Mouse (Mus musculus) macrophage (primary cell): ENCODE measurements around the gene Ccl20. TPM values are rescaled to one million over a fixed set of nuclear protein-coding genes. Genes with fewer than 3 reads are reported as not detected.

Source experiments
- H3K27ac ChIP-seq: fragments of 350-480 bp; formaldehyde crosslinking; 2 replicates; pipeline ENCODE4 v1.9.0; 2021
- H3K36me3 ChIP-seq: fragments of 350-480 bp; formaldehyde crosslinking; 2 replicates; pipeline ENCODE4 v1.9.0; 2021; ENCODE audit errors: inconsistent target
- H3K4me3 ChIP-seq: fragments of 350-480 bp; formaldehyde crosslinking; 2 replicates; pipeline ENCODE4 v1.9.0; 2021; ENCODE audit errors: inconsistent target
- H3K79me2 ChIP-seq: fragments of 350-480 bp; formaldehyde crosslinking; 2 replicates; pipeline ENCODE4 v1.9.0; 2021; ENCODE audit errors: inconsistent target
- WGBS: methylation state at CpG from one replicate; pipeline ENCODE4 v1.1.7; 2026; ENCODE audit warnings: inconsistent platforms; ENCODE audit not compliant: missing documents; 5-methylcytosine and 5-hydroxymethylcytosine counted together
- polyA plus RNA-seq: library from polyadenylated mRNA; stranded (reverse); fragments of 250-400 nt; gene quantifications from 3 replicates; pipeline ENCODE4 v1.2.4, GENCODE M21; 2018; ENCODE audit warnings: inconsistent platforms
- total RNA-seq, 78 experiments: library from RNA; depleted of rRNA; stranded (reverse); fragments of 250-400 nt; gene quantifications; 1 replicate in 9 of 78; 2 replicates in 24 of 78; 3 replicates in 43 of 78; 4 replicates in 2 of 78; pipeline ENCODE4 v1.2.4; 2018; ENCODE audit warnings: inconsistent platforms in 56 of 78

Gene Ccl20
- not detected for total RNA-seq (2018; cell fraction: chromatin; rRNA removed)
- under 1 TPM in 2 of 26 experiments, not detected in 24; 0.25 to 0.28 TPM for total RNA-seq (2018; cell fraction: cytosol; rRNA removed)
- total RNA-seq (2018; cell fraction: nucleus; rRNA removed): not detected
- polyA plus RNA-seq: not detected in 3 replicates

- Histone ChIP-seq H3K27ac (no peak within 1 kb of the TSS), H3K4me3 (no peak within 1 kb of the TSS), H3K79me2 (no peaks in the 10 kb centered on the region), H3K36me3 (no peaks in the 10 kb centered on the region)
- 54% methylated on average over 7 of the region's 8 CpGs for WGBS
Observed at GRCm38 (mm10) chr1:83116447-83117137, at the start of gene Ccl20. TSS of gene Ccl20 (plus strand) at chr1:83116766.

DNA sequence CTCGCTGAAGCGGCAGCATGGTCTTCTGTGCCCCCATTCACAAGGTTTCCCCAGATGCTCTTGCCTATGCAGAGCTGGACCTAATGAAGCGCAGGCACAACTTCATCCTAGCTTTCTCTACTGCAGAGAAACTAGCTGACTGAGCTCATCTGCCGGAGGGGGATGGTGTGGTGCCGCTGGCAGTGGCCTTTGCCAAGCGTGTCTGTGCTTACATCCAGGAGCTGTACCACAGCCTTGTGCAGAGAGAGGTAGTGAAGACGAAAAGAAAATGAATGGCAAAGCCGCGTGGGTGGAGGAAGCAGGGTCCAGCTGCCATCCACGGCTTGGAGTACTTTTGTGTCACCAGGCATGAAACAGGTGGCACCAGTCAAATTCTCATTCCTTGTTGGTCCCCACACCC lies 49.4 kb upstream of the Ccl20 start:
- 81% methylated on average over 10 of the region's 10 CpGs for WGBS
- Histone ChIP-seq H3K27ac (no peak overlapping the region), H3K79me2 (no peaks in the 10 kb centered on the region), H3K36me3 (no peaks in the 10 kb centered on the region), H3K4me3 (no peak overlapping the region)

- no peaks in the 10 kb centered on the region for H3K79me2 ChIP-seq
- H3K36me3 ChIP-seq: no peaks in the 10 kb centered on the region
- no peak overlapping the region for H3K27ac ChIP-seq
- no peak overlapping the region for H3K4me3 ChIP-seq
- 35% methylated on average over 15 of the region's 15 CpGs for WGBS
Observed at GRCm38 (mm10) chr1:83075526-83076189, 40.9 kb upstream of the Ccl20 start.

GRCm38 (mm10) chr1:83076190-83076917 lies 40.2 kb upstream of the Ccl20 start:
- Histone ChIP-seq H3K79me2 (no peaks in the 10 kb centered on the region), H3K27ac (no peak overlapping the region), H3K36me3 (no peaks in the 10 kb centered on the region), H3K4me3 (no peak overlapping the region)
- 43% methylated on average over 11 of the region's 11 CpGs for WGBS

DNA sequence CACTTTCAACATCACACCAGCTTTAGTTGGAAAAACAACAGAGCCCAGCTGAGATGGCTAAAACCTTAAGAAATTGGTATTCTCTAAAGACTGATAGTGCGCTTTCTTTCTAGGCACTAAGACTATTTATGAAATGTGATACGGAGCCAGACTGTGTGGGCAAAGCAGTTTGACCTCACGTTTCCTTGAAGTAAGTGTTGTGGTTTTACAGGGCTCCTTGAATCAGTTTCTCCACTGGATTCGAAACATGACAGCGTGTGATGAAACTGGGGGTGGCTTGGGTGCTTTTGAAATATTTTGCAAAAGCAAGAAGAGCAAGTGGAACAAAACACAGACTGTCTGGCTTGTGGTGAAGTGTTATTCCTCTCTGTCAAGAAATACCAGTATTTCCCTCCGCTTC lies 39.5 kb upstream of the Ccl20 start:
- Histone ChIP-seq H3K36me3 (no peaks in the 10 kb centered on the region), H3K27ac (no peak overlapping the region), H3K4me3 (no peak overlapping the region), H3K79me2 (no peaks in the 10 kb centered on the region)
- 25% methylated on average over 6 of the region's 6 CpGs for WGBS

DNA sequence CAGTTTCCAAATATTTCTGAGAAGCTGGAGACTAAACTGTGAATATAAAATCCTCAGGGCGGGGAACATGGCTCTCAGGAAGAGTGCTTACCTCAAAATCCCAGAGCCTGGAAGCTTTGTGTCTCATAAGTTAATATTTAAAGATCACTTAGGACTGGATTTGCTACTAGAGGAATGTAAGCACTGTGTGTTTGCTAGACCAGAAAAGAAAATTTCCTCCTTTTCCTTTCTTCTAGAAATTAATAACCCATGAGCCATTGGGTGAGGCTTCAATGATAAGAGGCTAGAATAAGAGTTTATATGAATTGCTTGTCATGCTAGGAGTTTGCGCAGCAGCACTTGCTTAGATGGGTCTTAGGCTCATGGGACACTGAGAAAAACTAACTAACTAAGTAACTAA lies 31.8 kb upstream of the Ccl20 start:
- no peaks in the 10 kb centered on the region for H3K79me2 ChIP-seq
- H3K36me3 ChIP-seq: no peaks in the 10 kb centered on the region
- H3K4me3 ChIP-seq: no peak overlapping the region
- WGBS: 91% methylated on average over 2 of the region's 2 CpGs
- H3K27ac ChIP-seq: no peak overlapping the region

DNA sequence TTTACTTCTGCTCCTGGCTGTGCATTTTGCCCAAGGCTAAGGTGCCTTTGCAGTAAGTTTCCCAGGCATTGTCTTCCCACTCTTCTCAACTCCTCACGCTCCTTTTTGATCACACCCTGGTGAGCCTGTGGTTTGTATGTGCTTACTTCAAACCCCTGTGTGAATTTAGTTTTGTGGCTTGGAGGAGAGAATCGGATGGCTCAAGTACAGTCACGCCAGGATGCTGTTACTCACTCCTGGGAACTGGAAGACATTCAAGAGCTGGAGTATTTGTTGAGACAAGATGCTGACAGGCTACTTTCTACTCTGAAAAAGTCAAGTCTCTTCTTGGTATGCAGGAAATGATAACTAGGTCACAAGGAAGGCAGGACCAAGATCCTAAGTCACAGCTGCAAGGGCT lies 25.3 kb upstream of the Ccl20 start:
- Histone ChIP-seq H3K36me3 (no peaks in the 10 kb centered on the region), H3K79me2 (no peaks in the 10 kb centered on the region), H3K4me3 (no peak overlapping the region), H3K27ac (no peak overlapping the region)
- 83% methylated on average over 3 of the region's 3 CpGs for WGBS

DNA sequence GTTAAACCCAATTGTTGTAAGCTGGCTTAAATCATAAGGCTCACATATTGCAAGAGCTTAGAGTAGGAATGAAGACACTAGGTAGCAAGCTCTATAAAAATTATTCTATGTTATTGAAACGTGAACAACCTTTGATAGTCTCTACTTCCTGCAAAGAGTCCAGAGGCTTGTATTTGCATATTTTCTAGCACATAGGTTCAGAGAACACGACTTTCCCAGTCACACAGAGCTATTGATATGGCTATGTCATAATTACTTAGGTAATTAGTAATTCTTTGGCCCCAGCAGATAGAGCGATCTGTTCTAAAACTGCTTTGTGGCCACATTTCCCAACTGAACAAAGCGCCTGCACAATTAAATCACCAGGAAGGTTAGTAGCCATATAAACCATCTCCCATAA lies 19.6 kb upstream of the Ccl20 start:
- 85% methylated on average over 4 of the region's 4 CpGs for WGBS

GRCm38 (mm10) chr1:83099160-83099559 lies 17.4 kb upstream of the Ccl20 start:
- no peak overlapping the region for H3K27ac ChIP-seq
- H3K79me2 ChIP-seq: no peaks in the 10 kb centered on the region
- 84% methylated on average over 2 of the region's 2 CpGs for whole genome bisulfite sequencing
- H3K36me3 ChIP-seq: no peaks in the 10 kb centered on the region
- no peak overlapping the region for H3K4me3 ChIP-seq

More for the DNA sequence above, 19.6 kb upstream of the Ccl20 start:
- no peak overlapping the region for H3K27ac ChIP-seq
- H3K4me3 ChIP-seq: no peak overlapping the region
- no peaks in the 10 kb centered on the region for H3K79me2 ChIP-seq
- no peaks in the 10 kb centered on the region for H3K36me3 ChIP-seq

- Histone ChIP-seq H3K36me3 (no peaks in the 10 kb centered on the region), H3K79me2 (no peaks in the 10 kb centered on the region), H3K27ac (no peak overlapping the region), H3K4me3 (no peak overlapping the region)
- WGBS: 84% methylated on average over 7 of the region's 7 CpGs
Observed at GRCm38 (mm10) chr1:83099580-83100137, 16.9 kb upstream of the Ccl20 start.

DNA sequence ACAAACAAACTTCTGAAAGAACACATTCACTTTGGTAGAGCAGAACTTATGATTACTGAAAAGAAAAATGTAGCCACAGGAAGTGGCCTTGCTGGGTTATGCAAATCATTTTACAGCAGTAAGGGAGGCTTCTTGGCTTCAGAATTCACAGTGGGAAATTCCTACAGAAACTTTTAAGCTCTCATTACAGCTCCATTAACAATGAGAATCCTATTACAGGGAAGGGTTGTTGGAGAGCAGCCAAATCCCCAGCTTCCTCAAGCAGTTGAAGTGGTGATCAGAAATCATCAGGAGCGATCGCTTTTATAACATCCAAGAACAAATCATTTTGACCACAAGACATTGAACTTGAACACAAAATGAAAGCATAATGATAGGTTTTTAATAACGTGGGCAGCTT lies 14.7 kb upstream of the Ccl20 start:
- Histone ChIP-seq H3K79me2 (no peaks in the 10 kb centered on the region), H3K27ac (no peak overlapping the region), H3K36me3 (no peaks in the 10 kb centered on the region), H3K4me3 (no peak overlapping the region)
- WGBS: 76% methylated on average over 3 of the region's 3 CpGs

- Histone ChIP-seq H3K27ac (no peak overlapping the region), H3K36me3 (no peaks in the 10 kb centered on the region), H3K79me2 (no peaks in the 10 kb centered on the region), H3K4me3 (no peak overlapping the region)
- WGBS: 40% methylated on average over 1 of the region's 1 CpGs
Observed at GRCm38 (mm10) chr1:83105464-83105863, 11.1 kb upstream of the Ccl20 start.

DNA sequence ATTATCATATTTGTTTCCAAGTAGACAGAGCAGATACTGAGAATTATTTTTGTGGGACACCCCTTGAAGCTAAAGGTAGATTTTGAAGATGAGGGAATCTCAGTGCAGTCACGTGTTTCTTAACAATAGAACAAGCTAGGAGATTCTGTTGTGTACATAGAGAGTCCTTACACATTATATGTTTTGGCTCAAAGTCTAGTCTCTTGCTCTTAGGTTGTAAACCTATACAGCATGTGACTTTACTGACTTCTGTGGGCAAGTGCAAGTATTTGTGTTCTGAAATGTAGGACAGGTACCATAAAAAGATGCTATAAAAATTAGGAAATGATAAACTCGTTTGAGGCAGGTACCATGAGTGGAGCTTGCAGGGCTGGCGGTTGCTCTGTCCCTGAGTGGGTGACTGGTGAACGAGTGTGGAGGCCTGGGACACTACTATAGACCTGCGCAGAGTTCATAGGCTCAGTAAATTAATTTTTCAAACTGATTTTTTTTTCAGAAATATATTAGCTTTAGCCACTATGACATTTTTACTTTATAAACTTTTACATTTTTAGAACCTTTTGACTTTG lies 9.1 kb upstream of the Ccl20 start:
- H3K79me2 ChIP-seq: no peaks in the 10 kb centered on the region
- H3K36me3 ChIP-seq: no peaks in the 10 kb centered on the region
- H3K4me3 ChIP-seq: no peak overlapping the region
- H3K27ac ChIP-seq: no peak overlapping the region
- WGBS: 73% methylated on average over 5 of the region's 5 CpGs

- Histone ChIP-seq H3K36me3 (no peaks in the 10 kb centered on the region), H3K27ac (no peak overlapping the region), H3K4me3 (no peak overlapping the region), H3K79me2 (no peaks in the 10 kb centered on the region)
Observed at GRCm38 (mm10) chr1:83110992-83111391, 5.6 kb upstream of the Ccl20 start.
